Mouse (Mus musculus) heart, adult 2 months (tissue): ENCODE measurements around the gene Asap2. TPM values are rescaled to one million over a fixed set of nuclear protein-coding genes. Genes with fewer than 3 reads are reported as not detected.

ENCODE experiments used
- DNase-seq, 2 experiments: peaks; one replicate each; pipeline ENCODE4 v3.0.0; 2021
- H3K27ac ChIP-seq: fragments of 200-600 bp; 2 replicates; pipeline ENCODE4 v1.8.1; 2022
- H3K27me3 ChIP-seq: fragments of 200-500 bp; 2 replicates; pipeline ENCODE4 v1.6.1; 2012; ENCODE audit warnings: mild to moderate bottlenecking, low read length, inconsistent platforms, mixed read lengths; ENCODE audit not compliant: control insufficient read depth, insufficient read depth
- H3K36me3 ChIP-seq: fragments of 200-500 bp; 2 replicates; pipeline ENCODE4 v1.6.1; 2012; ENCODE audit warnings: low read length, inconsistent platforms; ENCODE audit not compliant: control insufficient read depth, insufficient read depth
- H3K4me1 ChIP-seq: fragments of 200-500 bp; 2 replicates; pipeline ENCODE4 v1.6.1; 2011; ENCODE audit warnings: low read length; ENCODE audit not compliant: control insufficient read depth, insufficient read depth
- H3K4me3 ChIP-seq: fragments of 200-600 bp; 2 replicates; pipeline ENCODE4 v1.8.1; 2022
- H3K79me2 ChIP-seq: fragments of 200-500 bp; replicated peaks from 2 replicates; pipeline ENCODE4 v1.6.1; 2012; ENCODE audit warnings: mild to moderate bottlenecking, inconsistent platforms, low read length, moderate library complexity, mixed read lengths; ENCODE audit not compliant: control insufficient read depth, insufficient read depth
- H3K9ac ChIP-seq: fragments of 200-500 bp; 2 replicates; pipeline ENCODE4 v1.6.1; 2012; ENCODE audit warnings: low read depth, mild to moderate bottlenecking, control low read depth, inconsistent platforms, low read length, mixed read lengths
- CTCF ChIP-seq: fragments of 200-600 bp; IDR thresholded peaks from 2 replicates; pipeline ENCODE4 v1.8.1; 2022; ENCODE audit warnings: antibody characterized with exemption, mild to moderate bottlenecking, moderate library complexity
- EP300 ChIP-seq: fragments of 200-500 bp; IDR thresholded peaks from 2 replicates; pipeline ENCODE4 v1.6.1; 2011; ENCODE audit warnings: low read depth, low read length, control low read depth; ENCODE audit not compliant: insufficient read depth
- POLR2A ChIP-seq: fragments of 200-500 bp; IDR thresholded peaks from 2 replicates; pipeline ENCODE4 v1.6.1; 2011; ENCODE audit warnings: mild to moderate bottlenecking, low read depth, low read length, control low read depth; ENCODE audit not compliant: insufficient read depth
- WGBS: fragments of 180-500 bp; shearing (Covaris S2); methylation state at CpG from one replicate; pipeline ENCODE4 v1.1.7; 2018; 5-methylcytosine and 5-hydroxymethylcytosine counted together
- intact Hi-C: fragments of 180-260 bp; cut with DNase I; formaldehyde crosslinking; loops from one replicate; pipeline ENCODE4 v1.15.1; 2025
- polyA plus RNA-seq: library from polyadenylated mRNA; depleted of rRNA; stranded (reverse); fragments of >200 nt; gene quantifications from 2 replicates; pipeline ENCODE4 v1.2.3, GENCODE M21; 2012
- total RNA-seq, 2 experiments: library from RNA; stranded (reverse); gene quantifications; 2 replicates each; pipeline ENCODE4 v1.2.3; 2021

Asap2 gene
- total and polyA plus RNA-seq, 3 experiments, result 8.2 to 11.5 (median 10.3) TPM

DNA sequence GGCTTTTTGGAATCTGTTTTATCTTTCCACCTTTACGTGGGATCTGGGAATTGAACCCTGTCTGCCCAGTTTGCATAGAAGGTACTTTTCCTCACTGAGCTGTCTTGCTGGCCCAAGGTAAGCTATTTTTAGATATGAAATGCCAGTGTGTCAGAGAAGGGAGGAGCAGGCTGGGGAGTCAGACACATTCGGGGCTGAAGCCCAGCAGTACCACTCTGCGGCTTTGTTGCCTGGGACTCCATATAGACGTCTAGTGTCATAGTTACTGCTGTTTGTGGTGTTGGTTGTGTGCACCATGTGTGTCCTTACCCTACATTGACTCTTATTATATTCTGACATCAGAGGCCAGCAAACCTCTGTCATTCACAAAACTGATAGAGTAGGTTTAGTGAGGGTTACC is 192.5 kb downstream of the Asap2 start:
- Histone ChIP-seq H3K27me3 (no peaks in the 10 kb centered on the region), H3K4me1 (peaks cover 3% of the 10 kb centered on the region), H3K36me3 (no peaks in the 10 kb centered on the region), H3K79me2 (no peaks in the 10 kb centered on the region; the same call in 1 of the 2 replicates), H3K4me3 (no peak overlapping the region), H3K9ac (no peak overlapping the region), H3K27ac (peak overlapping the region; percentile 29)
- TF ChIP-seq POLR2A, result no peak
- no peak for TF ChIP-seq CTCF
- no peak for TF ChIP-seq EP300
- WGBS, result 62% methylated on average over 4 of the region's 4 CpGs
- intact Hi-C loops, result no loop called here
- DNase-seq, result no peak

DNA sequence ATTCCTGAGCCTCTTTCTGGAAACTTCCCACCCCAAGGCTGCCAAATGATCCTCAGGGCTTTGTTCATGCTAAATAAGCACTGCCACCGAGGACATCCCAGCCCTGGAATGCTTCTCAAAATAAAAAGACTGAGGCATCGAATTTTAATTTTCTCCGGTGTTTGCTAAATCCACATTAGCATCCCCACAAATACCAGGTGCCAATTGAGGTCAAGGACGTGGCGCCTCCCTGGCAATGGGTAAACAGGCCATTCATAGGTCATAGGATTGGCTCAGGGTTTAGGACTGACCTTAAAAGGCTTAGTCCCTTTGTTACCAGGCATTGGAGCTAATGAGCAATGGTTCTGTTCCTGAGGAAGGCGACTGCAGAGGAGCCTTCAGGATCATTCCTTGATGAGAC is 193.1 kb downstream of the Asap2 start:
- intact Hi-C loops, result no loop called here
- peak overlapping the region; percentile 29 for H3K27ac ChIP-seq
- no peak overlapping the region for H3K9ac ChIP-seq
- H3K4me3 ChIP-seq, result no peak overlapping the region
- H3K79me2 ChIP-seq, result no peaks in the 10 kb centered on the region; the same call in 1 of the 2 replicates
- no peaks in the 10 kb centered on the region for H3K36me3 ChIP-seq
- TF ChIP-seq EP300 (no peak), CTCF (no peak), POLR2A (no peak)
- no peaks in the 10 kb centered on the region for H3K27me3 ChIP-seq
- H3K4me1 ChIP-seq, result peaks cover 3% of the 10 kb centered on the region
- DNase-seq, result no peak
- 68% methylated on average over 6 of the region's 6 CpGs for WGBS

DNA sequence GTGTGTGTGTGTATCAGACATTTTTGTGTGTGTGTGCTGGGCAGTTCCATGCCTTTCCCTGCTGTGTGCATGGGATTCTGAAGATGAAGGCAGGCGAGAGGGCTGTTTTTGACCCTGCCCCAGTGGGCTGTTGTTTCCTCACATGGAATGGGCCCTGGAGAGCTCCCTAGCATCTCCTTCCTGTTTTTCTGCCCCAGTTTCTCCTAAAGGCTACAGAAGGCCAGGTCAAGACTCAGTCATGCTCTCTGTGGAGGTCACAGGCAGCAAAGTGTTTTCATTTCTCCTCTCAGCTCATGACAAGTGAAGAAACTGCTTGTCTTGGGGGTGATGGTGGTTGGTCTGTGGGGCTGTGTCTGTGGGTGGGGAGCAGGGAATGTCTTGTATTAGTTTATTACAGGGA is 195.9 kb downstream of the Asap2 start:
- H3K4me3 ChIP-seq, result no peak overlapping the region
- no peaks in the 10 kb centered on the region for H3K27me3 ChIP-seq
- peaks cover 3% of the 10 kb centered on the region for H3K4me1 ChIP-seq
- no peak for TF ChIP-seq POLR2A
- no peak for TF ChIP-seq EP300
- no peak for TF ChIP-seq CTCF
- intact Hi-C loops, result no loop called here
- no peaks in the 10 kb centered on the region; the same call in 1 of the 2 replicates for H3K79me2 ChIP-seq
- H3K9ac ChIP-seq, result no peak overlapping the region
- H3K27ac ChIP-seq, result no peak overlapping the region; the same call in 1 of the 2 replicates
- WGBS, result 80% methylated on average over 1 of the region's 1 CpGs
- no peaks in the 10 kb centered on the region for H3K36me3 ChIP-seq
- DNase-seq, result no peak

DNA sequence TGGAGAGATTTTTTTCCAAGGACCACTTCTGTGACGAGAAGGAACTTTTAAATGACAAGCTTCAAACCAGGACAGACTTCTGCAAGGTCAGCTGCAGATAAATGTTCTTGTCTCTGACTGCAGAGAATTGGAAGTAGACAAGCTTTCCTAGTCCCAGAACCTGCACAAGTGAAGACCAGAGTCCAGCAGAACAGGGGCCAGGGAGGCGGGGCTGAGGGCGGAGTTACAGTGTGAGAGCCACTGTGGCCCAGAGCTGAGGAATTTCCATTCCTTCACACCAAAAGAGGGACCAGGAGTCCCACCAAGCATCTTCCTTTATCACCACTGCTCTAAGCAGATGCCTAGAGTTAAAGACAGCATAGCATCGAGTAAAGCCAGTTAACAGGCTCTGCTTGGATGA is 198.6 kb downstream of the Asap2 start:
- peak overlapping the region; percentile 38; the same call in 1 of the 2 replicates for H3K27ac ChIP-seq
- 69% methylated on average over 4 of the region's 4 CpGs for WGBS

DNA sequence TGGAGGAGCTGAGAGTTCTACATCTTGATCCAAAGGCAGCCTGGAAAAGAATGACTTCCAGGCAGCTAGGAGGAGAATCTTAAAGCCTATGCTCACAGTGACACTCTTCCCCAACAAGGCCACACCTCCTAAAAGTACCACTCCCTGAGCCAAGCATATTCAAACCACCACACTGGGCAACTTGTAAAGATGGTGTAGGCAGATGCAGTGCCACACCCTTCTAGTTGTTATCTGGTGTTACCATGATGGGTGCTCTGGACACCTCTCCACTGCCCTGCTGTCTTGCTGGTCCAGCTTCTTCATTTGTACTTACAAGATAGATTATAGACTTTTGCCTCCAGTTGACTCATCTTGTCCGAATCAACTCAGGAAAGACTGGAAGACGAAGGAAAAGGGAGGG is 201.3 kb downstream of the Asap2 start:
- H3K79me2 ChIP-seq, result no peaks in the 10 kb centered on the region; the same call in none of the 2 replicates
- H3K27me3 ChIP-seq, result no peaks in the 10 kb centered on the region
- WGBS, result 52% methylated on average over 2 of the region's 2 CpGs
- no peak for TF ChIP-seq POLR2A
- no peak for TF ChIP-seq CTCF
- no peak for TF ChIP-seq EP300
- no peak overlapping the region for H3K4me3 ChIP-seq
- no peak overlapping the region for H3K27ac ChIP-seq
- no peak overlapping the region for H3K9ac ChIP-seq
- intact Hi-C loops, result no loop called here
- 0 out of 2 replicates have a peak, but pooled peaks cover 2% of the 10 kb centered on the region for H3K36me3 ChIP-seq
- DNase-seq, result no peak
- peaks cover 7% of the 10 kb centered on the region; the same call in 1 of the 2 replicates for H3K4me1 ChIP-seq

More for the DNA sequence above, 198.6 kb downstream of the Asap2 start:
- no peaks in the 10 kb centered on the region; the same call in 1 of the 2 replicates for H3K79me2 ChIP-seq
- peak; percentile 58 to 59 for DNase-seq
- TF ChIP-seq POLR2A (no peak), EP300 (no peak), CTCF (no peak)
- H3K4me1 ChIP-seq, result peaks cover 5% of the 10 kb centered on the region; the same call in 1 of the 2 replicates
- intact Hi-C loops, result no loop called here
- no peaks in the 10 kb centered on the region for H3K27me3 ChIP-seq
- no peak overlapping the region for H3K4me3 ChIP-seq
- H3K9ac ChIP-seq, result no peak overlapping the region
- H3K36me3 ChIP-seq, result 0 out of 2 replicates have a peak, but pooled peaks cover 2% of the 10 kb centered on the region

DNA sequence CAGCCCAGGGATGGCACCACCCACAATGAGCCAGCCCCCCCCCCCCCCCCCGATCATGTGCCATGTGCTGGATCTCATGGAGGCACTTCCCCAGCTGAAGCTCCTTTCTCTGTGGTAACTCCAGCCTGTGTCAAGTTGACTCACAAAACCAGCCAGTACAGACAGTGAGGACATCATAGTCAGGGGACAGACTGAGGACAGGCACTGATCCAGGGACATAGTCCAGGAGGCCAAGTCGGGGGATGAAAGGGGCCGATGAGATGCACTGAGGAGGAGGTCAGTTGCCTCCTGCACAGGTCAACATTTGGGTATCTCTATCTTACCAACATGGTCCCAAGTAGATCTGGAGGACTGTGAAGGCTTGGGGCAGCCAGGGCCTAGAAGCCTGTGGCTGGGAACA is 205.2 kb downstream of the Asap2 start:
- peaks cover 7% of the 10 kb centered on the region; the same call in 1 of the 2 replicates for H3K4me1 ChIP-seq
- no peaks in the 10 kb centered on the region; the same call in none of the 2 replicates for H3K79me2 ChIP-seq
- no peak for DNase-seq
- 0 out of 2 replicates have a peak, but pooled peaks cover 2% of the 10 kb centered on the region for H3K36me3 ChIP-seq
- no peaks in the 10 kb centered on the region for H3K27me3 ChIP-seq
- intact Hi-C loops, result no loop called here
- no peak overlapping the region for H3K9ac ChIP-seq
- H3K4me3 ChIP-seq, result no peak overlapping the region
- TF ChIP-seq CTCF (no peak), POLR2A (no peak), EP300 (no peak)
- 75% methylated on average over 3 of the region's 3 CpGs for WGBS
- H3K27ac ChIP-seq, result no peak overlapping the region
